Mouse (Mus musculus): ENCODE data around the gene Nuak2. TPM values are rescaled to one million over a fixed set of nuclear protein-coding genes. Genes with fewer than 3 reads are reported as not detected.
"Not testable (repeated sequence)": the region's sequence is repeated elsewhere in the genome, so short reads cannot be mapped to it uniquely, and the experiment has no call there.

Nuak2 gene
- 1 to 10 TPM; 2.0 TPM for polyA plus RNA-seq (2017; shearing (Covaris generic))

DNA sequence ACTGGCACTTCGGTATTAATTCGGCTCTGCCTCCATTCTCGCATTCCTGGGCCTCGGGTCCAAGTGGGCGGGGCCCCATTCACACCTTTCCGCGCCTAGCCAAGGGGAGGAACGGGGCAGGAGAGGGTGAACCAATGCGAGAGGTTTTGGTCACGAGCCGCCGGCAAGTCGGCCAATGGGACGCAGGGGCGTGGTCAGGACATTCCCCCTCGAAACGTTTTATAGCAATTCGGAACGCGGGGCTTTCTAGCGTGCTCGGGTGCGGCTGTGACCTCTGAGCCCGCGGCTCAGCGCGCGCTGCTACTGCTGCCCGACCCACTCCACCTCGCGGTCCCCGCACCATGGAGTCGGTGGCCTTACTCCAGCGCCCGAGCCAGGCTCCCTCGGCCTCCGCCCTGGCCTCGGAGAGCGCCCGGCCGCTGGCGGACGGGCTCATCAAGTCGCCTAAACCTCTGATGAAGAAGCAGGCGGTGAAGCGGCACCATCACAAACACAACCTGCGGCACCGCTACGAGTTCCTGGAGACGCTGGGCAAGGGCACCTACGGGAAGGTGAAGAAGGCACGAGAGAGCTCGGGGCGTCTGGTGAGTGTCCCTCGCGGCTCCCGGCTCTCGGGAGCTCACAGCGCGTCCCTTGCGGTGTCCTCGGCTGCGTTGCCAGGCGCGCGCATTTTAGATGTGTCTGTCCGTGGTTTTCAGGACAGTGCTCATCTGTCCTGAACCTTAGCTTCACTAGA lies at the start of gene Nuak2:
Gene Nuak2, plus strand, starts transcription at position 238 of the 736 bp plus-strand sequence.
- peak; percentile 94 for ATAC-seq

DNA sequence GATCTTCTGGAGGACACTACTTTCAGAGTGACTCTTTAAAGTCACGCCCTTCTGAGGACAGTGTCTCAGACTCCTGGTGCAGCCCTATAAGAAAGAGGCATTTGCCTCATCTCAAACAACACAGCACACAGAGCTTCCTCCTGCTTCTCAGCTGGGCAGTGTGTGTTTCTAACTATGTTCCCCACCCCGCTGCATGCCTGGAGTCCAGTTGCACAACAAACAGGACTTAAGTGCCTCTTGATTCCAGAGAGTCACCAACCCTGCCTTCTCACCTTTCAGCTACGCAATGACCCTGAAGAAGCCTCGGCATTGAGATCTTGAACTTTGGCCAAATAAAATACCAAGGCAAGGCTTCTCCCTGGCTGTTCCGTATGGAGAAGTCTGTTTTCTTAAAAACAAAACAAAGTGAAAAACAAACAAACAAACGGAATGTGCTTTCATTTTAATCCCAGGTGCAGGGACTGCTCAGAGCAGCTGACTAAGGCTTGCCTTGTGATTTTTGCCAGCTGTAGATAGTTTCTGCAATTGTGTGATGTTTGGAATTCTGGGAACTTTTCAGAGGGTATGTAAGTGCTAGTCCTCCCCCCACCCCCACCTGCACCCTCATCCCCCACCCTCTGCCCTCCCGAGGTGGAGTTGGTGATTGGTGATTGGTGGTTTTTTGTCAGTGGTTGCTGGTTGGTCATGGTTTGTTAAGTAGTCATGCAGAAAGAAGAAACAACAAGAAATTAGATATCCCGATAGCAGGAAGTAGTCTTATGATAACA lies 49.0 kb upstream of the Nuak2 start:
- ATAC-seq: no peak

DNA sequence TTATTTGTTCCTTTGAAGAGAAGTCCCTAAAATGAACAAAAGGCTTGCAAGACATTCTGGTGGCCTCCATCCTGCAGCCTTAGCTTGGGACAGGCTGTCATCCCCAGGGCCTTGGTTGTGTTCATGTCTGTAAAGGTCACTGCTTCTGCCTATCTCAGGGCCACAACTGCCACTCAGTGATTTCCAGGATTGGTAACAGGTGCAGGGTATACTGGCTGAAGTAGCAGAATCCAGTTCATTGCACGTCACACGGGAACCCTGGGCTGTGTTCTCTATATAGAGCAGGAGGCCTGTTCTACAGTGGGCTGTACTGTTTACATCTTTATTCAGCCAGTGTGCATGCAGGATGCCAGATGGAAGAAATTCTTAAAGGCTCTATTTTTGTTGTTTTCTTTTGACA lies 48.0 kb upstream of the Nuak2 start:
- no peak for ATAC-seq

DNA sequence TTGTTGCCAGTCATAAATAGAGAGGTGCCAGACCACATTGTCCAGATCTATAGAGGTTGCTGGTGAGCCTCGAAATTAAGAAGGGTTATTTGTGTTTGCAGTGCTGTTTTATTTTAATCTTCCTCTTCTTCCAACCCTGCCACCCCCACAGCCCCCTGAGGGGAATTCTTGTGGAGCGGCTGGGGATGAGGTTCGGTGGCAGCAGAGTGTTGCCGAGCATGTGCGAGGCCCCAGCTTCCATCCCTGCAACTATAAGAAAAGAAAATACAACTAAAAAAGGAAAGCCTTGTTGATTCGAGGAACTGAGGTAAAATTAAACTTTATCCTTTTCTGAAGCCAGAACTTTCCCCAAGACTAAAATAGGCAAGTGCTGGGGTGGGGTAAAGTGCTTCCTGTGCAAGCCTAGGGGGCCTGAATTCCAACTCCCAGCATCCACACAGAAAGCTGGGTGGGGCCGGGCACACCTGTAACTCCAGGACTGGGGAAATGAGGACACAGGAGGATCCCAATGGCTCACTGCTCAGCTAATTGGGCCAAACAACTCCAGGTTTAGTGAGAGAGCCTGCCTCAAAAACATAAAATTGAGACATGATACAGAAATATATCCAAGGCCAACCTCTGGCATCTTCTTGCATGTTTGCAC lies 47.4 kb upstream of the Nuak2 start:
- no peak for ATAC-seq

DNA sequence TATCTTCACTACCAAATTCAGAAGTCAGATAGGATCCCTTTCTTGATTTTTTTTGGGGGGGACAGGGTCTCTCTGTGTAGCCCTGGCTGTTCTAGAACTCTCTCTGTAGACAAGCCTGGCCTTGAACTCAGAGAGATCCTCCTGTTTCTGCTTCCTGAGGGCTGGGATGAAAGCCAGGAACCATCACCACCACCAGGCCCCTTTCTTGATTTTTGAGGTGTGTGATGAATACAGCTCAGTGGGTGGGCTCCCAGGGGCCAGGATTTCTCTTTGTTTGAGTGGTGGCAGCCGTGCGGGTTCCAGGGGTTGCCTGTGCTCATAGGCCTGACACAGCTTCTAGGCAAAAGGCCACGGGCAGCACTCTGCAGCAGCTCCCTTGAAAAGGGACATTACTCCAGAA lies 44.7 kb upstream of the Nuak2 start:
- ATAC-seq: no peak

DNA sequence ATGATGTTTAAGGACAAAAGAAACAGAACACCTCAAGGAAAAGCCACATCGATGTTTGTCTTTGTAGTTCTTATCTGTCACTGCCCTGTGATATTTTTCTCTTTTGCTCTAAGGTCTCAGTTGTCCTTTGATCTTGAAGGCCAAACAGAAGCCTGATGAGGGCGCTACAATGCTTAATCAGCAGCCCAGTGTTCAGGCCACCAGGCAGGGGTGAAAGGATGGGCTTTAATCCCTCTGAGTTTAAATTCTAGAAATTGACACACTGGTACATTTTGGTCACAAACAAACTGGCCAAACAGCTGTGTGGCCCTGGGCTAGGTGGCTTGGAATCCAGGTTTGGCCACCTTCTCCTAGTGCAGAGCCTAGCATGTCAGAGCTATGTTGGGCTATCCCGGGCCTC lies 39.2 kb upstream of the Nuak2 start:
- ATAC-seq: no peak

DNA sequence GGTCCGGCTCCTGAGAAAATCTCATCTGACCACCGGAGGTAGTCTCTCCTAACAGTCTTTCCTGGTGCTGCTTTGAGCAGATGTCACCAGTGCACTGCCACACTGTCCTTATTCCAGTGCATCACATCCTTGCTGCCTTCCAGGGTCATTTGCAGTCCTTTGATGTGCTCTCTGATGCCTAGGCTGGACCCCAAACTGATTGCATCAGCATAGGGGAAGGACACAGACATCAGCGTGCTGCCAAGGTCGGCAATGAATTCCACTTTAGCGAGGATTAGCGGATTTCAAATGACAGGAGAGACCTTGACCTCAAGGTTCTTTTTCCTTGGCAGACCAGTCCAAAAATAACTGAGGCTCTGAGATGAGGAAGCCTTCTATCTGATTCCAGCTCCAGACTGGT lies 38.8 kb upstream of the Nuak2 start:
- ATAC-seq: no peak

DNA sequence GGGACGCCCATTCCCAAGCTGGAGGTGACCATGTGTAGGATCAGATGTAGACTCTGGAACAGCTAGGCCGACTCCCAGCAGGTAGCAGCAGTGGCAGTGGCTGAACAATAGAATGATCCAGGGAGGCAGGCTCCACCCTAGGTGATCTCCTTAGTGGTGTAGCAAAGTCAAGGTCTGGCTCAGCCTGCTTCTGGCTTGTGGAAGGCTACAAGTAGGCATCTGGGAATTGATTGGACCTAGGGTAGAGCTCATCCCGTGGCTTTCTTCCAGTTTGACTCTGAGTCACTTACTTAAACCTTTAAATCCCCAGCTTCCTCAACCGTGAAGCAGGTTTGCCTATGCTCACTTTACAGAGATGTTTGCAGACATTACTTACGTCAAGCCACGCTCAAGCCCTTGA lies 35.3 kb upstream of the Nuak2 start:
- ATAC-seq: not testable (repeated sequence)

DNA sequence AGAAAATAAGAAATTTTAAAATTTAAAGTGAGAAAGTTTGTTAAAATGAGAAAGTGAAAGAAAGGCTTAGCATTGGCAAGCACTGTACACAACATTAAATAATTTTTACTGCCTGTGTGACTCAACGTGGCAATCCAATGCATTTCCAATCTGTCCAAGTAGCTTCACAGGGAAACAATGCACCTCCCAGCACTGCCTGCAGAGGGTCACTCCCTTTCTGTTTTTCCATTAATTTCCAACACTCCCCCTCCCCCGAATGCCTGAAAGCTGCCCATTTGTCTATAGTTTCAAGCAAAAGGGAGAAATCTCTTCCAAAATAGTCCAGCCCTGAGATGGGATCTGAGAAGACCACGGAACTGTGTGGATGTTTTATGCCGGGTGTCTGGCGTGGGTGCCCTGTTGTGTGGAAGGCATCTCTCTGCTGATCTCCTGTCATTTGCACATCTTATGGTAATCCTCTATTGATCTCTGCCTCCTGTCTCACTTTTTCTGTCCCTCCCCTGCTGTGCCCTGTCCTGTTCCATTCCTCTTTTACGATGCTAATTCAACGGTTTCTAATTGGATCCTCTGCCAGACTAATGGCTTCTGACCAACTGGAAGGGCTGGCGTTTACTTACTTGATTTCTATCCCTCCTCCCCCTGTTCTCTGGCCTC lies 34.3 kb upstream of the Nuak2 start:
- ATAC-seq: no peak

DNA sequence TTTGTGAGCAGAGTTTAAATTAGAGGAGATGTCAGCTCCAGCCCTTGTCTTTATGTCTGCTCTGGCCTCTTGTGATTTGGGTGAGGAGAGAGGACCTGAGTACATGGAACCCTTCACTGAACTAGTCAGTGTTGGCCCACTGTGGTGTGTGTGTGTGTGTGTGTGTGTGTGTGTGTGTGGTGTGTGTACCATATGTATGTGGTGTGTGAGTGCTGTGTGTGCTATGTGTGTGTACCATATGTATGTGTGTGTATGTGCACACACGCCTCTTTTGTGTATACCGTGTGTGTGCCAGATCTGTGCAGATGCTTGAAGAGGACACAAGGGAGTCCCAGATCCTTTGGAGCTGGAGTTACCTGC lies 33.8 kb upstream of the Nuak2 start:
- ATAC-seq: no peak

DNA sequence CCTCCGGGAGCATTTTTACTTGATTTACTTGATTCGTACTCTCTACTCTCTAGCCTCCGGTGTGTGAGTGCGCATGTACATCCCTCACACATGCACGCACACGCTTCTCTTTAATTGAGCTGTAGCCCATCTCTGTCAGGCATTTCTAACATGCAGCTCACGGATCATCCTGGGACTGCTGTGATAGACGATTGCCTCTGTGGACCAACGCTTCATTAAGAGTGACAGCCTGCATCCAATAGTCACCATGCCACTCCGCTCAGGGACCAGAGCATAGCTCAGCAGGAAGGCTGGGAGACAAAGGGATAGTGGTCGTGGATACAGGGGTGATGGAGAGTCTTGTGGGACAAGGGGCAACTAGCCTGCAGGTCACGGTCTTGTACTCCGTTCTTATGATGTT lies 32.9 kb upstream of the Nuak2 start:
- ATAC-seq: no peak

DNA sequence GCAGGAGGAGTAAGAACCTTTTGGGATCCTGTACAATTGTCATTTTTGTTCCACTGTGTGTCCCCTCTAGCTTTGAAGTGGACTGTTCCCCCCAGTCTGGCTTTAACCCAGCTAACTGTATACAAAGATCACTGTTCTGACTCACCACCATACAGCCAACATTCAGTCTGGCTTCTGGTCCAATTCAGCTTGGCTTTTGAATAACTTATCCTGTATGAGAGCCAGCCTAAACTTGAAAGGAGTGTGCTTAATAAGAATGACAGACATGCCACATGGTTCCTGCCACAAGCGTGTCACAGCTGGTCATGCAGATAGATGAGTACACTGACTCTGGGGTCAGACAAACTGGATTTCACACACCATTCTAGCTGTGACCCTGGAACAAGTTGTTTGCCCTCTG lies 29.2 kb upstream of the Nuak2 start:
- no peak for ATAC-seq

DNA sequence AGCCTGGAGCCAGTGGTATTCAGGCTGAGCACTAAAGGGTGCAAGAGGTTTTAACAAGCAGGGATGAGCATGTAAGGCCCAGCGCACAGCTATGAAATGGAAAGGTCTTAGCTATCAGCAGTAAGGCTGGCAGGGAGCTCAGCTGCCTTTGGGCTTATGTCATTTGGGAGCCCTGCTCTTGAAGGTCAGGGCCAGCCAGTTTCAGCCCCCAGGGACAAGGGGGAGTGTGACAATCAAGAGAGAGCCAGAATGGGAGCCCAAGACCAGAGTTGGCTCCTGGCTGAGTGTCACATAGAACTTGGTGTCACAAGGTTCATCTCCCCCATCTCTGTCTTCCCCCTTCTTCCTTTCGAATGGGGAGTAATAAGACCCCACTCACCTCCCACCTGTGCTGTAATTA lies 28.5 kb upstream of the Nuak2 start:
- no peak for ATAC-seq

DNA sequence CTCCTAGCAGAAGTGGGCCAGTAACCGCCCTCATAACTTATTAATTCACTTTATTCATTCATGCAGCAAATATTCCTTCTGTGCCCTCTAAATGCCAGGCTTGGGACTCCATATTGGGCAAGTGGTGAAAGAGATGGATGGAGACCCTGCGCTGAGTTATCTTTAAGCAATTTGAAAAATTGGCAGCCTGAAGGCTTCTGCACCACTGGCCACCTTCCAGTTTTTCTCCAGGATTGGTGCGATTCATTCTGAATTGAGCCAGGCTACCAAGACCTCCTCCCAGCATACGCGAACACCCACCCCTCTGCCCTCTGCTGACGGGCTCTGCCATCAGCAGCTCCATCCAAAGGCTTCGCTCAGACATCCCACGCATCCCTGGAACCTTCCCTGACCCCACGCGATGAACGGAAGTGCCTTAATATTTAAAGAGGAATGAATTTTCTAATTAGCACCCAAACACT lies 27.9 kb upstream of the Nuak2 start:
- ATAC-seq: no peak

DNA sequence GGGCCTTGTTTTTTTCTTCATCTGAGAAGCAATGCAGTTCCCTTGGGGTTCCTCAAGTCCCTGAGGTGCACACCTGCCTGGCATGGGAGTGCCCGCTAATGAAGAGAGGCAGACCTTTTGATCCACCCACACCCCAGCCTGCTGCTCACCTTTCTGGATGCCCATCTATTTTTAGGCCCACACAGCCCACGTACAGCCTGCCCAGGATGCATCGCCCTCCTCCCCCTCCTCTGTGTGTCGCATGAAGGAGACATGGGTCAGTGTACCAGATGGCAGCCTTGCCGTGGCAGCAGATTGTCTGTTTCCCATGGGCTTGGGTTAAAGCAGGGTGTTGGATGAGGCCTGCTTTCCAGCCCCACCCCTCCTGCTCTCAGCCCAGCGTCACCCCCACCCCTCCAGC lies 26.0 kb upstream of the Nuak2 start:
- no peak for ATAC-seq

DNA sequence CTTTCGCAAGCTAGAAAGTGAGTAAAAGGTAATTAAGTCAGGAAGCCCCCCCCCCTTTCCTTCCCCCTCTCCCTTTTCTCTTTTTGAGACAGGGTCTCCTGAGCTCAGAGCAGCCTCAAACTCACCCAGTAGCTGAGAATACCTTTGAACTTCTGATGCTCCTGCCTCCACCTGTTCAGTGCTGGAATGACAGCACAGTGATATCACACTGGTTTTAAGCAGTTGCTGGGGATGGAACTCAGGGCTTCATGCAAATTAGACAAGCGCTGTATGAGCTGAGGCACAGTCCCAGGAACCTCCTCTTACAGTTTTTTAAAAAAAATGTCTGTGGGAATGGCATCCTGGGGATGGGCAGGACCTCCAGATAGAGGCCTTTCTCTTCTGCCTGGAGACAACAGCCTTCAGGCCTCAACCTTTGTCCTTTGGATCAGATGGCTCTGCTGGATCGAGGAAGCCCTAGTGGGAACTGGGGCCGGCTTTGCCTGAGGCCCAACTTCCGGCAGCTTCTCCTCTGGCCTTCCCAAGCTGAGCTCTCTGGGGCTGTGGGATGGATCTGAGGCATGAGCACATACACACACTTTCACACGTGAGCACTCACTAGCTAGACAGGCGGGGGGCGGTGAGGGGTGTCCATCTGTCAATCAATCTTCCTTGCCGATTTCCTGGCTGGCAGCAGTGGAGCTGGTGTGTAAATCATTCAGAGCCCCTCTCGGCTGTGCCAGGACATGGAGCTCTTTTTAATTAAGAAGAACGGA lies 24.8 kb upstream of the Nuak2 start:
- ATAC-seq: no peak

DNA sequence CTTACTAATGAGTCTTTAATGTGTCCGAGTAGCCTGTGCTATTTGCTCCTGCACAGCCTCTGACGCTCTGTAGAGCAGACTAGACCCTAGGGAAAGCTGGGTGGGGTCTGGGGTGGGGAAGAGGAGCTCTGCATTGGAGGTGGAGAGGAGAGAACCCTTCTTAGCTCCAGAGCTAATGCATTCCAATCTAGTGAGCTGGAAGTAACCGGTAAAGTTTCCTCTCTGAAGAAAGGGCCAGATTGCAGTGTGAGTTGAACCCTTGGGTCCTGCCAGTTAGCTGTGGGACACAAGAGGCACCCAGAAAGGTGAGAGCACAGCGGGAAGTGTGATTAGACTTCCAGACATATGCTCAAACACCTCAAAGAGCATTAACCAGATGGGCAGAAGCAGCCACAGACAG lies 24.2 kb upstream of the Nuak2 start:
- ATAC-seq: no peak

DNA sequence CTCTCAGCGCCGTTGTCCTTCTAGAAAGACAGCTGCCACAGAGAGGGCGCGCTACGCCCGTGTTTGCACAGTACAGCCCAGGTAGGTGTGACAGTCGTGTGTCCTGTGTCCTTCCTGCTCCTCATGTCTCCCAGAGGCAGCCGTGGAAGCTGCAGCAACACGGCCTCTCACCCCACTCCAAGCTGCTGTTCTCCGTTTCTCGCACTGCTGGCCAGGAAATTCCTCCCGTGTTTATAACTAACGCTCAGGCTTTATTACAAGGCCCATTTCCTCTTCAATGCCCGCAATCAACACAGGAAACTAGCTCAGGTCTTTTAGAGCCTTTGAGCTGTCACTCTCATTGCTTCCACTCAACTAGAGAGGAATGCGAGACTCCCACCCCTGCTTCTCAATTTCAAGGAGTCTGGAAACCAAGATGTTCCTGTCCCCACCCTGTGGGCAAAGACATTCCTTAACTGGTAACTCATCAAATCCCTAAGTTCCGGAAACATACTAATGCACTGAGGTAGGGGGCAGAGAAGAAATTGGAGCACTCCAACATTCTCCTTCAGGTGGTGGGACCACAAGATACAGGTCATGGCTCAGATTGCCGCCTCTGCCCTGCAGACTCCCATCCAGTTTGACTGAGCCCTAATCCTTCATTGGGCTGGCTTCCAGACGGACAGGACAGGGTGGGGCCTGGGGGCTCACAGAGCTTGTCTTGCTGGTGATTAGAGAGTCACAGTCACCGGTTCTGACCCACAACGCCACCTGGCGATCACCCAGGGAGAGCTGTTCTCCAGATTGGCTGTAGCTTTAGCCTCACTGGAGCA lies 23.4 kb upstream of the Nuak2 start:
- no peak for ATAC-seq

DNA sequence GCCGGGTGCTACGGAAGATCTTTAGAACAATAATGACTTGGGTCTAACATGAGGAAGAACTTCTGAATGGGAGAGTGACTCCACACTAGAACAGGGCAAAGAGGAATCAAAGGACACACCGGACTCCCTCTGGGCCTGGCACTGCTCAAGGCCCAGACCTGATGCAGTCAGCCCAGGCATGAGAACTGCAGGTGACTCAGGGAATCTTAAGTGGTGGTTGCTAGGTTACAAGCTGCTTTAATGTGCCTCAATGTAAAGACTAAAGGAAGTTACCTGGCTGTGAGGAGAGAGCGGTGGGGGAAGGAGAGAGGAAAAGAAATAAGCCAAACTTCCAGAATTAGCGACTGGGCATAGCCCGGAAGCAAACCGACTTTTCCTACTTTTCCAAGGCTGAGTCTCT lies 20.4 kb upstream of the Nuak2 start:
- no peak for ATAC-seq

DNA sequence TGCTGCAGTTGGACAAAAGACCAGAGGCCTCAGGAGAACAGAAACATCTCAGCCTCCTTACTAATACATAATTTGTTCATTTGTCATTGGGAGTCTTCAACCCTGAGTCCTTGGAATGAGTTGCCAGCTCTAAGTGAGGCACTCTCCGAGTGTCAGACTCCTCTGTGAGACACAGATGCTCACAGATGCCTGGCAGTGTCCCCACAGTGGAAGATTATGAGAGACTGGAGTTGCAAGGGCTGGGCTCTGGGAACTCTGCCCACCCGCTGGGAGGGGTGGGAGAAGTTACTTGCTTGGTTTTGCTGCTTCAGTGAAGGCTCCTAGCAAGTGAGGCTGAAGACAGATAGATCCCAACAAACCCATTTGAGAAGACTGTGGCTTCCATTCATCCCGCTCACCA lies 19.9 kb upstream of the Nuak2 start:
- no peak for ATAC-seq

DNA sequence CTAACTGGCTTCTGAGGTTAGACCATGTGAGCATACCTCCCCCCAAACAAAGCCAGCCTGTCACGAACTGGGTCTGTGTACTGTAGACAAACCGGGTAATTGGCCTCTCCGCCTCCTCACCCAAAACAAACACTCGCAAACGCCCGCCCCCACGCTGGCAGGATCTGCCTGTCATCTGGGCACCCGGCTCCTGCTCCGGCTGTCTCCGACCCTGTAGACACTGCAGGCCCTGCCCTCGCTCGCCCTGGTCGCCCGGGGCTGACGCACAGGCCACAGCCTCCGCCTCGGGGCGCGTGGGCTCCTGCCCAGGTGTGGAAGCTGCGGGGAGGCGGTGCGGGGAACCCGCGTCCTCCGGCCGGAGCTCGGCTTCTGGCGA lies 17.5 kb upstream of the Nuak2 start, which contains the start of gene Klhdc8a:
Gene Klhdc8a, plus strand, starts transcription at position 202 of the 376 bp plus-strand sequence.
- no peak for ATAC-seq

Measured in activated CD4-positive, CD25-positive, alpha-beta regulatory T cell, adult 4 months (primary cell).